ENCODE assay signal across 8 mouse cellular contexts in the genomic region with DNA sequence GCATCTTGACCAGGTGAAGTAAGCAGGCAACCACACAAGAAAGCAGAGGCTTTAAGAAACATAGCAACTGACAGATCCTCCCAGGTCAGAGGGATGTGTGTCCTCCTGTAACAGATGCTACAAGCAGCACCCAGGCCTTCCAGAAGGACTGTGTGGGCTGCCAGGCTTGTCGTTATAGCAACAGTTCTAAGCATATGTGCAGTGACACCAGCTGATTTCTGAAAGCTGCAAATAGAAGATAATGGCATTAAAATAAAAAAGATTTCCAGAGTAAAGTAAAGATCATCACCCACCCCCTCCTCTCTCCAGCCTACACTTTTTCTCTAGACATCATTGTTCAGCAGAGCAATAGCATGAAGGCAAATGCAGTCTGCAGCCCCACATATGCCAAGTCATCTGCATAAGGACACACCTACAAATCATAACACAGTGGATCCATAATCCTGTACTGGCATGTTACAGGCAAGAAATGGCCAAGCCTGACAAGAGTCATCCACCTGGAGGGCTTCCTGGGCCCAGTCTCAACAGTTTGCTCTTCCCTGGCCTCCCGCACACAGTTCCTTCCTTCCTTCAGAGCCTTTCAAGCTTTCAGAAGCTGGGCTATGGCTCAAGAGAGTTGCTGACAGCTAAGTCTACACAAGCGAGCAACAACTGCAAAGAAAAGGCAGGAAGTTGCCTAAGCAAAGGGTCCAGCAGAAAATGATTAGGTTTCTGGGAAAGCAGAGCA.
DNase-seq lines count a peak whose midpoint lies in the region; ATAC-seq and TF ChIP-seq lines count a peak whose summit lies in the region.

No protein-coding gene starts in this region.

- H3K27me3 ChIP-seq in heart, embryonic 13.5 days (replicated peaks): no peaks in the 10 kb centered on the region
- H3K27me3 ChIP-seq in heart, embryonic 10.5 days (ENCODE audit: insufficient read depth, poor library complexity, severe bottlenecking): no peaks in the 10 kb centered on the region

- 38% methylated on average over 3 of the region's 3 CpGs for WGBS in heart, embryonic 13.5 days
- WGBS in heart, embryonic 10.5 days: 42% methylated on average over 3 of the region's 3 CpGs

- no peaks in the 10 kb centered on the region for H3K9me3 ChIP-seq in heart, embryonic 13.5 days
- H3K9me3 ChIP-seq in heart, embryonic 10.5 days: no peaks in the 10 kb centered on the region

- peaks cover 78% of the 10 kb centered on the region for H3K4me1 ChIP-seq in heart, embryonic 13.5 days
- H3K4me1 ChIP-seq in heart, embryonic 10.5 days: peaks cover 58% of the 10 kb centered on the region

- no peak overlapping the region for H3K4me3 ChIP-seq in heart, embryonic 13.5 days
- H3K4me3 ChIP-seq in heart, embryonic 10.5 days: no peak overlapping the region

- no peak for TF ChIP-seq POLR2A in brain, embryonic 14.5 days (IDR thresholded peaks at IDR 0.05; ENCODE audit: borderline replicate concordance, extremely low read depth, insufficient read depth, insufficient read length, poor library complexity, severe bottlenecking)

- no peak for DNase-seq in heart, embryonic 10.5 days (ENCODE audit: low spot score)
- peak; percentile 80 for DNase-seq in brain, embryonic 14.5 days (ENCODE audit: low read depth)
- peak; percentile 41 to 53 for DNase-seq in frontal cortex, postnatal 25 days (ENCODE audit: low spot score in 2 of 2)
- DNase-seq in left cerebral cortex, postnatal 14 days (ENCODE audit: low spot score in 2 of 2): peak; percentile 80 to 88
- DNase-seq in adipocyte (ENCODE audit: low spot score): no peak
- DNase-seq in spleen, postnatal 4 days (ENCODE audit: low spot score in 2 of 2): no peak
- no peak for DNase-seq in kidney, adult 18-20 months

- TF ChIP-seq CTCF in brain, embryonic 14.5 days (IDR thresholded peaks at IDR 0.05; ENCODE audit: borderline replicate concordance, extremely low read depth, insufficient read depth, insufficient read length): no peak

- H3K27ac ChIP-seq in heart, embryonic 13.5 days (replicated peaks): peak overlapping the region; percentile 51
- no peak overlapping the region for H3K27ac ChIP-seq in heart, embryonic 10.5 days

- no peak overlapping the region for H3K4me2 ChIP-seq in heart, embryonic 13.5 days

- H3K9ac ChIP-seq in heart, embryonic 13.5 days: 0 out of 2 replicates have a peak overlapping the region, but pooled peaks have one; percentile 11

- intact Hi-C loops in left cerebral cortex, postnatal 14 days (cut with DNase I): loop anchor here (5.0 kb wide), 2 partner anchors 55 to 110 kb away; a partner anchor contains a TSS

- no peak for ATAC-seq in heart, embryonic 13.5 days (ENCODE audit: extremely low read depth, insufficient number of reproducible peaks, low FRiP score, low TSS enrichment)

- H3K36me3 ChIP-seq in heart, embryonic 13.5 days: no peaks in the 10 kb centered on the region; the same call in 1 of the 2 replicates
- H3K36me3 ChIP-seq in heart, embryonic 10.5 days: 0 out of 2 replicates have a peak, but pooled peaks cover 5% of the 10 kb centered on the region

Comparison
In these comparisons a context has a peak if more than half of its experiments do, and no peak if none do; other contexts are left out.
1. DNase-seq: peak in brain, embryonic 14.5 days (single experiment), frontal cortex, postnatal 25 days (2 of 2) and left cerebral cortex, postnatal 14 days (2 of 2); none in heart, embryonic 10.5 days (single experiment), adipocyte (single experiment), spleen, postnatal 4 days (0 of 2) and kidney, adult 18-20 months (single experiment).